Mouse (Mus musculus) MEL (cell line): Measurements from ENCODE around the gene Lrp3.
"Not testable (repeated sequence)": the region's sequence is repeated elsewhere in the genome, so short reads cannot be mapped to it uniquely, and the experiment has no call there.

ENCODE experiments used
- CTCF ChIP-seq, 3 experiments: IDR thresholded peaks in 2 of 3; conservative IDR thresholded peaks in 1 of 3; 2 replicates each; pipeline ENCODE4 v1.5.1; 2011 to 2012; ENCODE audit warnings: low read length in 3 of 3, low read depth in 2 of 3, mild to moderate bottlenecking in 2 of 3, improper control_type of control experiment in 1 of 3, inconsistent platforms in 1 of 3, mixed read lengths in 1 of 3, moderate library complexity in 1 of 3; ENCODE audit not compliant: control insufficient read depth in 1 of 3, insufficient read depth in 1 of 3, poor library complexity in 1 of 3, severe bottlenecking in 1 of 3
- EP300 ChIP-seq, 2 experiments: IDR thresholded peaks; 2 replicates each; pipeline ENCODE4 v1.6.1; 2011; ENCODE audit warnings: improper control_type of control experiment in 2 of 2, low read length in 2 of 2, low read depth in 1 of 2, mild to moderate bottlenecking in 1 of 2
- ETS1 ChIP-seq: IDR thresholded peaks from 2 replicates; pipeline ENCODE4 v1.6.1; 2012; ENCODE audit warnings: low read depth, mild to moderate bottlenecking, inconsistent platforms, low read length, improper control_type of control experiment, moderate library complexity
- GABPA ChIP-seq: IDR thresholded peaks from 2 replicates; pipeline ENCODE4 v1.6.1; 2012; ENCODE audit warnings: low read depth, mild to moderate bottlenecking, inconsistent platforms, low read length, improper control_type of control experiment, moderate library complexity
- HCFC1 ChIP-seq: IDR thresholded peaks from 2 replicates; pipeline ENCODE4 v1.6.1; 2012; ENCODE audit warnings: low read depth, mild to moderate bottlenecking, inconsistent platforms, low read length, improper control_type of control experiment, moderate library complexity
- MYB ChIP-seq: IDR thresholded peaks from 2 replicates; pipeline ENCODE4 v1.6.1; 2011; ENCODE audit warnings: mild to moderate bottlenecking, low read depth, low read length, improper control_type of control experiment
- NRF1 ChIP-seq: IDR thresholded peaks from 2 replicates; pipeline ENCODE4 v1.6.1; 2014; ENCODE audit warnings: low read depth, mild to moderate bottlenecking, inconsistent platforms, low read length, improper control_type of control experiment, moderate library complexity; ENCODE audit not compliant: poor library complexity, insufficient read depth, severe bottlenecking
- POLR2A ChIP-seq, 2 experiments: IDR thresholded peaks; 2 replicates each; pipeline ENCODE4 v1.6.1; 2011 to 2012; ENCODE audit warnings: low read length in 2 of 2, mild to moderate bottlenecking in 2 of 2, control low read depth in 1 of 2, improper control_type of control experiment in 1 of 2, low read depth in 1 of 2, moderate library complexity in 1 of 2; ENCODE audit not compliant: control insufficient read depth in 1 of 2, insufficient read depth in 1 of 2, poor library complexity in 1 of 2
- POLR2AphosphoS2 ChIP-seq: IDR thresholded peaks from 2 replicates; pipeline ENCODE4 v1.6.1; 2011; ENCODE audit warnings: low read length, improper control_type of control experiment
- SIN3A ChIP-seq: IDR thresholded peaks from 2 replicates; pipeline ENCODE4 v1.6.1; 2012; ENCODE audit warnings: low read length, improper control_type of control experiment, inconsistent platforms
- TCF12 ChIP-seq: IDR thresholded peaks from 2 replicates; pipeline ENCODE4 v1.6.1; 2014; ENCODE audit warnings: low read depth, mild to moderate bottlenecking, inconsistent platforms, low read length, improper control_type of control experiment, moderate library complexity
- ZC3H11A ChIP-seq: IDR thresholded peaks from 2 replicates; pipeline ENCODE4 v1.6.1; 2012; ENCODE audit warnings: low read depth, mild to moderate bottlenecking, inconsistent platforms, low read length, improper control_type of control experiment
- ZKSCAN1 ChIP-seq: IDR thresholded peaks from 2 replicates; pipeline ENCODE4 v1.6.1; 2012; ENCODE audit warnings: low read depth, mild to moderate bottlenecking, inconsistent platforms, low read length, improper control_type of control experiment, moderate library complexity
- ZNF384 ChIP-seq: IDR thresholded peaks from 2 replicates; pipeline ENCODE4 v1.6.1; 2012; ENCODE audit warnings: low read depth, mild to moderate bottlenecking, inconsistent platforms, low read length, improper control_type of control experiment

- not testable (repeated sequence) for TF ChIP-seq CTCF (IDR thresholded peaks at IDR 0.05 in 2 of 3, conservative IDR thresholded peaks at IDR 0.05 in 1 of 3; ENCODE audit: control insufficient read depth in 1 of 3, insufficient read depth in 1 of 3, low read depth in 2 of 3, low read length in 3 of 3, poor library complexity in 1 of 3, severe bottlenecking in 1 of 3); POLR2A (IDR thresholded peaks at IDR 0.05; ENCODE audit: control insufficient read depth in 1 of 2, insufficient read depth in 1 of 2, low read depth in 1 of 2, low read length in 2 of 2, poor library complexity in 1 of 2); POLR2AphosphoS2; ZKSCAN1; TCF12; ETS1; HCFC1; MYB; SIN3A; ZNF384; ZC3H11A; EP300 (IDR thresholded peaks at IDR 0.05; ENCODE audit: low read depth in 1 of 2, low read length in 2 of 2); NRF1; GABPA
Observed at GRCm38 (mm10) chr7:35237935-35238334, 22.6 kb upstream of the Lrp3 start.
